8 mouse cellular contexts compared by ENCODE assay signal in genomic region chr11:75348890-75349261, GRCm38 (mm10). TPM values are rescaled to one million over a fixed set of nuclear protein-coding genes. Genes with fewer than 3 reads are reported as not detected.
DNase-seq lines count a peak whose midpoint lies in the region; ATAC-seq lines count a peak whose summit lies in the region.

No protein-coding gene starts in this region.

- no peaks in the 10 kb centered on the region for H3K27me3 ChIP-seq in neural tube, embryonic 11.5 days (ENCODE audit: control insufficient read depth, insufficient read depth, low read length)
- no peaks in the 10 kb centered on the region for H3K27me3 ChIP-seq in limb, embryonic 13.5 days
- H3K27me3 ChIP-seq in stomach, embryonic 15.5 days (replicated peaks) = no peaks in the 10 kb centered on the region

- no peaks in the 10 kb centered on the region for H3K36me3 ChIP-seq in neural tube, embryonic 11.5 days (ENCODE audit: control insufficient read depth, insufficient read depth, low read length)
- H3K36me3 ChIP-seq in limb, embryonic 13.5 days = peaks cover 14% of the 10 kb centered on the region
- no peaks in the 10 kb centered on the region for H3K36me3 ChIP-seq in stomach, embryonic 15.5 days

- peaks cover 7% of the 10 kb centered on the region for H3K4me1 ChIP-seq in neural tube, embryonic 11.5 days (ENCODE audit: control insufficient read depth, insufficient read depth, low read length)
- peaks cover 41% of the 10 kb centered on the region for H3K4me1 ChIP-seq in limb, embryonic 13.5 days
- peaks cover 7% of the 10 kb centered on the region for H3K4me1 ChIP-seq in stomach, embryonic 15.5 days

- H3K9ac ChIP-seq in neural tube, embryonic 11.5 days (ENCODE audit: low read length) = peak overlapping the region; percentile 75
- H3K9ac ChIP-seq in limb, embryonic 13.5 days = peak overlapping the region; percentile 87
- peak overlapping the region; percentile 69 for H3K9ac ChIP-seq in stomach, embryonic 15.5 days

- WGBS in neural tube, embryonic 11.5 days = 54% methylated on average over 10 of the region's 10 CpGs
- 42% methylated on average over 10 of the region's 10 CpGs for WGBS in limb, embryonic 13.5 days
- WGBS in stomach, embryonic 15.5 days = 39% methylated on average over 10 of the region's 10 CpGs

- peak overlapping the region; percentile 73 for H3K4me2 ChIP-seq in neural tube, embryonic 11.5 days (ENCODE audit: low read depth)
- H3K4me2 ChIP-seq in limb, embryonic 13.5 days (replicated peaks) = peak overlapping the region; percentile 83
- H3K4me2 ChIP-seq in stomach, embryonic 15.5 days = peak overlapping the region; percentile 87

- no peak overlapping the region for H3K27ac ChIP-seq in neural tube, embryonic 11.5 days (ENCODE audit: low read depth, low read length)
- peak overlapping the region; percentile 73; the same call in 1 of the 2 replicates for H3K27ac ChIP-seq in limb, embryonic 13.5 days
- H3K27ac ChIP-seq in stomach, embryonic 15.5 days = peak overlapping the region; percentile 78

- DNase-seq in adrenal gland, adult 8-10 months = peak; percentile 12
- no peak for DNase-seq in adrenal gland, postnatal 4 days (ENCODE audit: low spot score in 2 of 2)
- DNase-seq in neural tube, embryonic 11.5 days (ENCODE audit: low spot score) = no peak
- DNase-seq in neural tube, embryonic 10.5 days (ENCODE audit: extremely low spot score, low spot score) = no peak
- no peak for DNase-seq in gastrocnemius, postnatal 10 days
- DNase-seq in ovary, adult 18-20 months (ENCODE audit: low spot score) = no peak

- no peaks in the 10 kb centered on the region for H3K9me3 ChIP-seq in neural tube, embryonic 11.5 days (ENCODE audit: control insufficient read depth, low read length)
- no peaks in the 10 kb centered on the region; the same call in 1 of the 2 replicates for H3K9me3 ChIP-seq in limb, embryonic 13.5 days
- no peaks in the 10 kb centered on the region for H3K9me3 ChIP-seq in stomach, embryonic 15.5 days

- peak overlapping the region; percentile 73 for H3K4me3 ChIP-seq in neural tube, embryonic 11.5 days (ENCODE audit: low read depth, low read length)
- H3K4me3 ChIP-seq in limb, embryonic 13.5 days = peak overlapping the region; percentile 86
- peak overlapping the region; percentile 98 for H3K4me3 ChIP-seq in stomach, embryonic 15.5 days (replicated peaks)

- ATAC-seq in neural tube, embryonic 11.5 days (ENCODE audit: insufficient read depth, low FRiP score, low TSS enrichment) = no peak
- ATAC-seq in limb, embryonic 13.5 days (ENCODE audit: low FRiP score, low read depth) = no peak
- ATAC-seq in stomach, embryonic 15.5 days (ENCODE audit: insufficient read depth, low FRiP score, low read depth) = no peak

RNA-seq across cellular contexts. Expression of gene Smyd4, which starts 0.6 kb away (rescaled TPM):
- total RNA-seq in adrenal gland, adult 8-10 months (2022) = 10 to 100 TPM; 10.2 to 23.6 (median 14.8) TPM
- 10 to 100 TPM; 11.4 to 12.3 TPM for total RNA-seq in adrenal gland, postnatal 4 days (2021)
- 13.4 and 15.9 TPM in 2 replicates for polyA plus RNA-seq in neural tube, embryonic 11.5 days (2014; fragmentation: Nextera tagmentation; extraction: Ambion mirVana)
- 16.9 and 20.1 TPM in 2 replicates for polyA plus RNA-seq in limb, embryonic 13.5 days (2015; fragmentation: Nextera tagmentation; extraction: Ambion mirVana)
- 10.9 and 11.4 TPM in 2 replicates for polyA plus RNA-seq in stomach, embryonic 15.5 days (2015; fragmentation: Nextera tagmentation; extraction: Ambion mirVana)
- 1 to 10 TPM; 6.1 to 6.6 TPM for total RNA-seq in gastrocnemius, postnatal 10 days (2021)

RNA-seq across cellular contexts. Expression of gene Rpa1, which starts 0.8 kb away (rescaled TPM):
- total RNA-seq in adrenal gland, adult 8-10 months (2022) = 10 to 100 TPM; 50.9 to 72.8 (median 62.3) TPM
- total RNA-seq in adrenal gland, postnatal 4 days (2021) = 10 to 100 TPM; 87.2 to 93.7 TPM
- polyA plus RNA-seq in neural tube, embryonic 11.5 days (2014; fragmentation: Nextera tagmentation; extraction: Ambion mirVana) = 117 and 123 TPM in 2 replicates
- polyA plus RNA-seq in limb, embryonic 13.5 days (2015; fragmentation: Nextera tagmentation; extraction: Ambion mirVana) = 119 and 130 TPM in 2 replicates
- 98.5 and 101 TPM in 2 replicates for polyA plus RNA-seq in stomach, embryonic 15.5 days (2015; fragmentation: Nextera tagmentation; extraction: Ambion mirVana)
- total RNA-seq in gastrocnemius, postnatal 10 days (2021) = 10 to 100 TPM; 56.8 to 59.3 TPM
